ENCODE assay signal across 24 mouse cellular contexts in genomic region chr9:60220431-60220830, GRCm38 (mm10).
"Had no signal": no experiment of that assay in that cellular context is flagged by ENCODE, and none has a peak within 500 bp of the region (broad histone marks: within the 10 kb centered on the region; RNA-seq: fewer than 3 reads in every experiment).

No protein-coding gene starts in this region.

- H3K36me3 ChIP-seq: heart, embryonic 13.5 days; heart, embryonic 15.5 days; hindbrain, embryonic 13.5 days; hindbrain, embryonic 15.5 days; liver, embryonic 13.5 days had no signal

- H3K4me3 ChIP-seq: heart, adult 2 months; heart, embryonic 13.5 days; heart, embryonic 15.5 days; hindbrain, embryonic 13.5 days; hindbrain, embryonic 15.5 days; layer of hippocampus, adult 2 months; left cerebral cortex, adult 2 months; liver, embryonic 13.5 days had no signal

- DNase-seq: gastrocnemius, postnatal 14 days; gastrocnemius, postnatal 36 days; heart, adult 11 months; heart, adult 2 months; heart, postnatal 14 days; heart, postnatal 36 days; kidney, adult 11 months; kidney, adult 2 months; kidney, adult 9 months; kidney, postnatal 10 days; kidney, postnatal 25 days; kidney, postnatal 4 days; liver; liver, embryonic 13.5 days had no signal

- H3K4me1 ChIP-seq: heart, embryonic 15.5 days; liver, embryonic 13.5 days had no signal

- H3K9me3 ChIP-seq: heart, embryonic 13.5 days; heart, embryonic 15.5 days; hindbrain, embryonic 13.5 days; hindbrain, embryonic 15.5 days; liver, embryonic 13.5 days had no signal

- H3K27ac ChIP-seq: heart, adult 2 months; heart, embryonic 13.5 days; heart, embryonic 15.5 days; hindbrain, embryonic 13.5 days; hindbrain, embryonic 15.5 days; hindbrain, postnatal 0 days; layer of hippocampus, adult 2 months; left cerebral cortex, adult 2 months; liver, embryonic 13.5 days had no signal

- H3K27me3 ChIP-seq: heart, embryonic 13.5 days; heart, embryonic 15.5 days; hindbrain, embryonic 13.5 days; hindbrain, embryonic 15.5 days; liver, embryonic 13.5 days had no signal

- H3K9ac ChIP-seq: heart, embryonic 13.5 days; heart, embryonic 15.5 days; hindbrain, embryonic 13.5 days; hindbrain, embryonic 15.5 days; liver, embryonic 13.5 days had no signal

- ATAC-seq: hindbrain, postnatal 0 days; intestine, embryonic 16.5 days had no signal

- H3K4me2 ChIP-seq: heart, embryonic 11.5 days; heart, embryonic 13.5 days; heart, embryonic 15.5 days; hindbrain, embryonic 13.5 days; hindbrain, embryonic 15.5 days; liver, embryonic 11.5 days; liver, embryonic 13.5 days had no signal
